Mouse (Mus musculus): Measurements from ENCODE around the gene Ovca2. TPM values are rescaled to one million over a fixed set of nuclear protein-coding genes. Genes with fewer than 3 reads are reported as not detected.

Gene Ovca2
- polyA plus RNA-seq, 1 experiment: 19.9 TPM

DNA sequence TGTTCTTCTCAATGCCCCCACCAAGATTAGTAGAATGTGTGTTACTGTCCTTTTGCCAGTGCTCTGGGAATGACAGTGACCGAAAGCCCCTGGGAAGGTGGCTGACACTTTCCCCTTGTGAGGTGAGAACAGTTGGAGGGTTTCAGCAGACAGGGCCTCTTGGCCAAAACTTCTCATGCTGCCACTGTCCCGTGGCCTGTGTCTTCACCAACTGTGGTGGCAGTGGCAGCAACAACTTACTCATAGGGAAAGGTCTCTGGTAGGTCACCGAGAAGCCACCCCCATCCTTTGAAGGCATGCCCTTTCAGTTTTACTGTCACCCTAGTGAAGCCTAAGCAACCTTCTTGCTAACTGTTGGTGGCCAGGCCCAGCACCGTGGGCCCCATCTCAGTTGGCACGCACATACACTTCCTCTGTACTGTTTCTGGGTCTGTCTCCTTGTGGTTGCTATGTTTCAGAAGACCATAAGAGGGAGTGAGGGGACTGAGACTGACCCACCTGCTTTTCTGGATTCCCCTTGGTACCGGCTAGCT is 24.5 kb downstream of the Ovca2 start:
- no peak for DNase-seq (ENCODE audit: low spot score)

- DNase-seq (ENCODE audit: low spot score): no peak
Observed at GRCm38 (mm10) chr11:75152603-75153557, 25.8 kb downstream of the Ovca2 start.

GRCm38 (mm10) chr11:75150346-75150745 is 28.3 kb downstream of the Ovca2 start:
- no peak for DNase-seq (ENCODE audit: low spot score)

GRCm38 (mm10) chr11:75148332-75149035 is 30.2 kb downstream of the Ovca2 start:
- no peak for DNase-seq (ENCODE audit: low spot score)

DNA sequence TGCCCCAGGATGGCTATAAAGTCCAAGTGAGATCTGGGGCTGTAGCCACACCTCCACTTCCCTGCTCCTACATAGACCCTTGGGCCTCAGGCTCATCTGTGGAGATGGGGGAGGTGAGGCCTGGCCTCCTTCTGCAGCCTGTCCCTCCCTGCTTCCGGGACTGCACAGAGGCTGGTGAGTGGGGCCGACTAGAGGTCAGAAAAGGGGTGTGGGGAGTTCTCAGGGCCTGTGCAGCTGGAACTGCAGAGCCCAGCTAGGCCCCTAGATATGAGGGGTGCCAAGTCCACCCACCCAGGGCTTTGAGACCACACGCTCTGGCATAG is 30.8 kb downstream of the Ovca2 start:
- no peak for DNase-seq (ENCODE audit: low spot score)

DNA sequence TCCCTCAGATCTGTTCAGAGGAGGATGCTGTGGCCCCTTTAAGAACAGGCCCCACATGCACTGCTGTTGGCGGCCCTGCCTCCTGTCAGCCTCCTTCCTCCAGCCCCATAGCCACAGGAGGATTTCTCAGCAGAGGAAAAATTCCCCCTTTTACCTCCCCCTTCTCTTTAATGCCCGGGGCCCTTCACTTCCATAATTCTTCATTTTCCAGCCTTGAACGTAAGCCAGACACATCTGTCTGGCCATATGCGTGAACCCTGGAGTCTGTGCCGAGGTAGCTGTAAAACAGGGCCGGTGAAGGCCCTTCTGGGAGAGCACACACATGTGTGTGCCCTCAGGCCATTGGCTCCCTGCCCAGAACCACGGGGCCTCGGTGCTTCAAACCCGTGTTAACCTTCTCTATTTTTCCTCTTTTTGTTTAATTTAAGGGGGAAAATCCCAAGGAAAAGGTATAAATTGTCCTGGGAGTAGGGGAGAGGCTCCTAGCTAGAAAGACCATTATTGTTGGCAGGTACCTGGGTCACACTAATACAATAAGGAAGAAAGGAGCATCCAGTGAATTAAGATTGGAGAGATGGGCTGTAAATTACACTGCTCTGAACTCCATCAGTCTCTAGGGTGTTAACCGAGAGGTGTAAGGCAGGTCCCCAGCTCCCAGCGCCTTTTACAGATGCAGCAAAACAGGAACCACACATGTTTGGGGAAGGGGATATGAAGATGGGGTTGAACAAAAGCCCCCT is 31.4 kb downstream of the Ovca2 start:
- DNase-seq (ENCODE audit: low spot score): no peak

- no peak for DNase-seq (ENCODE audit: low spot score)
Observed at GRCm38 (mm10) chr11:75145841-75146240, 32.8 kb downstream of the Ovca2 start.

GRCm38 (mm10) chr11:75142749-75143148 is 35.9 kb downstream of the Ovca2 start:
- no peak for DNase-seq (ENCODE audit: low spot score)

GRCm38 (mm10) chr11:75141913-75142312 is 36.7 kb downstream of the Ovca2 start:
- DNase-seq (ENCODE audit: low spot score): no peak

DNA sequence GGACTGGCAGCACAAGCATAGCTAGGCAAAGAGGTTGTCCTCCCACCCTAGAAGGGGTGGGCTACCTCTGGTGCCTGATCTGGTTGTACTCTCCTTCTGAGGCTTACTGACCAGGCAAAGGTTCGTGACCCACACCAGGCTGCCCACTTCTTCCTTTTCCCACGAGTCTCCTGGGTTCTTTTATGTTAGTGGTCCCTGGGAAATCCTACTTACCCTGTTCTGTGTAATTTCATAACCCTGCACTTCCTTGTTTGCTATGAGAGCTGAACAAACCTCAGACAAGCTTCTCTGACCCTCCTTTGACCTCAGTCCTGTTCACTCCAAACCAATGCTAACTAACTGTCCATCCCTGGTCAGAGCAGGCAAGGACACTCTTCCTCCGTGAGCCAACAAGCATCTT is 37.6 kb downstream of the Ovca2 start:
- no peak for DNase-seq (ENCODE audit: low spot score)

DNA sequence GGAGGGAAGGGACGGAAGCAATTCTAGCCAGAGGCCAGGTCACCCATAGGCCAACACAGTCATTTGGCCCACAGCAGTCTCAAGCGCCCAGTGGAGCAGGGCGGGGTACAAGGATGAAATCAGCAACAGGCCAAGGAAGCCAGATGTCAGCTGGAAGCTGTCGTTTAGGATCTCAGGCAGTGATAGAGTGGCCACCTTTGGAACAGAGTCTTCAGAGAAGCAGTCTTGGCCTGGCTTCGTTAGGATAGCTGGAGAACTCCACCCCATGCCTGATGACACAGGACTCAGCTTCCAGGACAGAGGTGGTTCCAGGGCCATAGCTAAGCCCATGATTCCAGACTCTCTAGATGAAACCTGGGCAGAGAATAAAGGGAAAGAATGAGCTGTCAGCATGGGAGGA is 38.2 kb downstream of the Ovca2 start:
- no peak for DNase-seq (ENCODE audit: low spot score)

DNA sequence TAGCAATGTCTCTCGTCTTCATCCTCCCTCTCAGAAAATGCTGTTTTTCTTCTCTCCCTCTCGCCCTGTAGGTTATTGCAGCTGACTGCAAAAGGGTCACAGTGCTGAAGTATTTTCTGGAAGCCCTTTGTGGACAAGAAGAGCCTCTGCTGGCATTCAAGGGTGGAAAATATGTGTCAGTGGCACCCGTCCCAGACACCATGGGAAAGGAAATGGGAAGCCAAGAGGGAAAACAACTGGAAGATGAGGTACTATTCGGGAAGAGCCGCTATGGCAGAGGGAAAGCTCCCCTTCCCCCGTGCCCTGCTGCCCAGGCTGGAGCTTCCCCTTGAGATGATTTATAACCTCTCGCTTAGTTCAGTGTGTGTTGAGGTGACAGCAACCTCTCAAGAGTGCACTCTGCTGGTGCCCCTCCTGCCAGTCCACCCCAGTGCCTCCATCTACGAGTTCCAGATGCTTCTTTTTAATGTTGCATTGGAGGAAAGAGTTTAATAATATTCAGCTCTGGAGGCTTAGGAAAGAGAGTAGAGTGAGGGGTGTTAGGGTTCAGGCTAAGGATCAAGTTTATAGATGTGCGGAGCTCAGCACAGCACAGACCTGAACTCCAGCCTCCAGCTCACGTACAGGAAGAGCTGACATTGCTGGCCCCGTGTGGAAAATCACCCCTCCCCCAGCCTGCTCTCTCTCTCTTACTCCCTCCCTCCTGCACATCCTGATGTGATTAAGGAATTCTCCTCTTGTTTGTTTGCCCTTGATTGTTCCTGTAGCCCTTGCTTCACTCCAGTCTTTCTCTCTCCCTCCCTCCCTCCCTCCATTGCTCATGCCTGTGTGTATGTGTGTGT is 39.3 kb downstream of the Ovca2 start:
- DNase-seq (ENCODE audit: low spot score): no peak

GRCm38 (mm10) chr11:75136666-75137398 is 41.8 kb downstream of the Ovca2 start:
- DNase-seq (ENCODE audit: low spot score): no peak

GRCm38 (mm10) chr11:75135358-75135757 is 43.3 kb downstream of the Ovca2 start:
- no peak for DNase-seq (ENCODE audit: low spot score)

GRCm38 (mm10) chr11:75134485-75135068 is 44.1 kb downstream of the Ovca2 start:
- DNase-seq (ENCODE audit: low spot score): no peak

DNA sequence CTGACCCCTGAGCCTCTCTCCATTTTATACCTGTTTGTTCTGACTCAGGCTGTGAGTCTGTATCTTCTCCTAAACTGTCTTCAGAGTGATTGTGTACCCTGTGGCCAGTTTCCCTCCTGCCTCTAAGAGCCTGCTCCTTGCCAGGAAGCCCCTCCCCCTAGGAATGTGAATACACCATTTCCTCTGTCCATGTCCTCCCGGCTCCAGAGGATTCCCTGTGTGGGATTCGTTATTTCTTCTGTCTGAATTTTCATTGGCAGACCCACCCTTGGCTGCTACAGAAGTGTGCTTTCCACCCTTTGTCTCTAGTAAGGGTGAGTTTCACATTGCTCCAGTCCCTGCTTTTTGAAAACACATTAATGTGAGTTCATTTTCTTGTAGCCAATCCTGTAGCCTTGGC is 44.7 kb downstream of the Ovca2 start:
- no peak for DNase-seq (ENCODE audit: low spot score)

- DNase-seq (ENCODE audit: low spot score): no peak
Observed at GRCm38 (mm10) chr11:75133391-75133790, 45.2 kb downstream of the Ovca2 start.

- DNase-seq (ENCODE audit: low spot score): no peak
Observed at GRCm38 (mm10) chr11:75132278-75132677, 46.4 kb downstream of the Ovca2 start.

GRCm38 (mm10) chr11:75131300-75131699 is 47.3 kb downstream of the Ovca2 start:
- DNase-seq (ENCODE audit: low spot score): no peak

- no peak for DNase-seq (ENCODE audit: low spot score)
Observed at GRCm38 (mm10) chr11:75129481-75129880, 49.2 kb downstream of the Ovca2 start.

All from urinary bladder, adult 2 months (tissue).